Mouse (Mus musculus) cortical plate, adult 2 months (tissue): Measurements from ENCODE around the gene Tcta.

Experiments used
- CTCF ChIP-seq: fragments of 200-500 bp; IDR thresholded peaks from 2 replicates; pipeline ENCODE4 v1.5.1; 2011; ENCODE audit warnings: mild to moderate bottlenecking, control low read depth, low read length; ENCODE audit not compliant: insufficient read depth; ENCODE audit errors: extremely low read depth
- POLR2A ChIP-seq: fragments of 200-500 bp; IDR thresholded peaks from 2 replicates; pipeline ENCODE4 v1.6.1; 2011; ENCODE audit warnings: mild to moderate bottlenecking, low read length, control low read depth; ENCODE audit not compliant: insufficient read depth; ENCODE audit errors: extremely low read depth

GRCm38 (mm10) chr9:108290016-108290750, 15.8 kb downstream of the Tcta start, which contains the start of gene Nicn1:
- TF ChIP-seq POLR2A (peak; percentile 59; the same call in 1 of the 2 replicates), CTCF (no peak)
